ENCODE assay signal across 29 mouse cellular contexts in genomic region chr6:101446720-101447119, GRCm38 (mm10).
A peak's percentile ranks its signal among the peaks of the same experiment; 100 is the strongest.
DNase-seq lines count a peak whose midpoint lies in the region; ATAC-seq lines count a peak whose summit lies in the region.
"Had no signal": no experiment of that assay in that cellular context is flagged by ENCODE, and none has a peak within 500 bp of the region (broad histone marks: within the 10 kb centered on the region; RNA-seq: fewer than 3 reads in every experiment).

No protein-coding gene starts in this region.

- no peaks in the 10 kb centered on the region for H3K36me3 ChIP-seq in embryonic facial prominence, embryonic 14.5 days (ENCODE audit: control insufficient read depth, insufficient read depth, low read length)
- no peaks in the 10 kb centered on the region for H3K36me3 ChIP-seq in embryonic facial prominence, embryonic 10.5 days (replicated peaks)
- no peaks in the 10 kb centered on the region for H3K36me3 ChIP-seq in midbrain, embryonic 15.5 days (replicated peaks)
- H3K36me3 ChIP-seq: G1E; hindbrain, embryonic 12.5 days; kidney, embryonic 15.5 days; liver, embryonic 15.5 days; neural tube, embryonic 15.5 days had no signal

- no peak overlapping the region for H3K4me2 ChIP-seq in embryonic facial prominence, embryonic 14.5 days (ENCODE audit: low read depth, low read length)
- no peak overlapping the region for H3K4me2 ChIP-seq in midbrain, embryonic 15.5 days
- H3K4me2 ChIP-seq: heart, embryonic 11.5 days; hindbrain, embryonic 12.5 days; kidney, embryonic 15.5 days; liver, embryonic 15.5 days; lung, embryonic 14.5 days; neural tube, embryonic 15.5 days had no signal

- H3K9ac ChIP-seq in embryonic facial prominence, embryonic 14.5 days (ENCODE audit: low read depth, low read length) = no peak overlapping the region
- H3K9ac ChIP-seq in midbrain, embryonic 15.5 days = no peak overlapping the region
- H3K9ac ChIP-seq: hindbrain, embryonic 12.5 days; kidney, embryonic 15.5 days; liver, embryonic 15.5 days; lung, embryonic 14.5 days; neural tube, embryonic 15.5 days had no signal

- no peaks in the 10 kb centered on the region for H3K27me3 ChIP-seq in embryonic facial prominence, embryonic 14.5 days (replicated peaks; ENCODE audit: control insufficient read depth, insufficient read depth, low read length)
- H3K27me3 ChIP-seq in embryonic facial prominence, embryonic 10.5 days (replicated peaks; ENCODE audit: low read depth, poor library complexity, severe bottlenecking) = no peaks in the 10 kb centered on the region
- H3K27me3 ChIP-seq in midbrain, embryonic 15.5 days (replicated peaks) = no peaks in the 10 kb centered on the region
- H3K27me3 ChIP-seq: hindbrain, embryonic 12.5 days; kidney, embryonic 15.5 days; liver, embryonic 15.5 days; neural tube, embryonic 15.5 days had no signal

- intact Hi-C loops in left cerebral cortex, postnatal 36 days (cut with DNase I) = no loop called here

- H3K9me3 ChIP-seq in embryonic facial prominence, embryonic 14.5 days (ENCODE audit: control insufficient read depth, low read length) = no peaks in the 10 kb centered on the region
- no peaks in the 10 kb centered on the region for H3K9me3 ChIP-seq in embryonic facial prominence, embryonic 10.5 days
- no peaks in the 10 kb centered on the region for H3K9me3 ChIP-seq in midbrain, embryonic 15.5 days
- H3K9me3 ChIP-seq: hindbrain, embryonic 12.5 days; kidney, embryonic 15.5 days; liver, embryonic 15.5 days; neural tube, embryonic 15.5 days had no signal

- DNase-seq in embryonic facial prominence, embryonic 14.5 days (ENCODE audit: low spot score) = peak; percentile 27
- DNase-seq in embryonic facial prominence, embryonic 10.5 days (ENCODE audit: low spot score) = no peak
- DNase-seq in layer of hippocampus, adult 9-11 months = peak; percentile 10
- no peak for DNase-seq in layer of hippocampus, postnatal 25 days (ENCODE audit: extremely low spot score in 1 of 2, low spot score in 1 of 2)
- DNase-seq in left cerebral cortex, postnatal 36 days (ENCODE audit: low spot score in 2 of 2) = peak; percentile 11 to 22
- DNase-seq in left cerebral cortex, adult 9 months (ENCODE audit: low spot score in 2 of 2) = no peak
- DNase-seq: cerebellum, adult 18-20 months; cerebellum, postnatal 10 days; gastrocnemius, adult 2 months; gastrocnemius, postnatal 36 days; heart, adult 18-20 months; heart, postnatal 36 days; lung, postnatal 14 days; midbrain, embryonic 14.5 days; retina, postnatal 1 day; spleen, adult 18-20 months; thymus, adult 18-20 months; thymus, postnatal 25 days had no signal

- ATAC-seq in embryonic facial prominence, embryonic 14.5 days (ENCODE audit: low read depth) = peak; percentile 60; the same call in 1 of the 2 replicates
- ATAC-seq in midbrain, embryonic 15.5 days (replicated peaks) = no peak
- ATAC-seq: forebrain, embryonic 14.5 days; hindbrain, postnatal 0 days; intestine, postnatal 0 days had no signal

- whole genome bisulfite sequencing in embryonic facial prominence, embryonic 14.5 days = 71% methylated on average over 5 of the region's 5 CpGs
- 87% methylated on average over 5 of the region's 5 CpGs for whole genome bisulfite sequencing in embryonic facial prominence, embryonic 10.5 days
- 88% methylated on average over 5 of the region's 5 CpGs for WGBS in midbrain, embryonic 15.5 days

- no peaks in the 10 kb centered on the region for H3K4me1 ChIP-seq in embryonic facial prominence, embryonic 14.5 days (ENCODE audit: control insufficient read depth, insufficient read depth, low read length)
- H3K4me1 ChIP-seq in embryonic facial prominence, embryonic 10.5 days = no peaks in the 10 kb centered on the region
- H3K4me1 ChIP-seq in midbrain, embryonic 15.5 days = no peaks in the 10 kb centered on the region
- H3K4me1 ChIP-seq: hindbrain, embryonic 12.5 days; kidney, embryonic 15.5 days; liver, embryonic 15.5 days; neural tube, embryonic 15.5 days had no signal

- H3K4me3 ChIP-seq in embryonic facial prominence, embryonic 14.5 days (ENCODE audit: low read depth, low read length) = no peak overlapping the region
- H3K4me3 ChIP-seq in embryonic facial prominence, embryonic 10.5 days = no peak overlapping the region
- H3K4me3 ChIP-seq in midbrain, embryonic 15.5 days = no peak overlapping the region
- H3K4me3 ChIP-seq: gastrocnemius, adult 2 months; hindbrain, embryonic 12.5 days; kidney, embryonic 15.5 days; liver, embryonic 15.5 days; neural tube, embryonic 15.5 days had no signal

- no peak overlapping the region for H3K27ac ChIP-seq in embryonic facial prominence, embryonic 14.5 days (replicated peaks; ENCODE audit: low read depth, low read length)
- no peak overlapping the region for H3K27ac ChIP-seq in embryonic facial prominence, embryonic 10.5 days (replicated peaks)
- H3K27ac ChIP-seq in midbrain, embryonic 15.5 days = no peak overlapping the region
- H3K27ac ChIP-seq: gastrocnemius, adult 2 months; hindbrain, embryonic 12.5 days; hindbrain, postnatal 0 days; kidney, embryonic 15.5 days; liver, embryonic 15.5 days; neural tube, embryonic 15.5 days had no signal

Comparison
In these comparisons a context has a peak if more than half of its experiments do, and no peak if none do; other contexts are left out.
1. DNase-seq: peak in embryonic facial prominence, embryonic 14.5 days (single experiment), layer of hippocampus, adult 9-11 months (single experiment) and left cerebral cortex, postnatal 36 days (2 of 2); none in embryonic facial prominence, embryonic 10.5 days (single experiment), layer of hippocampus, postnatal 25 days (0 of 2) and left cerebral cortex, adult 9 months (0 of 2).